In genomic region chr9:103945406-103945805, GRCm38 (mm10) we compare ENCODE assay signal across 16 mouse cellular contexts. TPM values are rescaled to one million over a fixed set of nuclear protein-coding genes. Genes with fewer than 3 reads are reported as not detected.
DNase-seq lines count a peak whose midpoint lies in the region; ATAC-seq lines count a peak whose summit lies in the region.
"Had no signal": no experiment of that assay in that cellular context is flagged by ENCODE, and none has a peak within 500 bp of the region (broad histone marks: within the 10 kb centered on the region; RNA-seq: fewer than 3 reads in every experiment).

No protein-coding gene starts in this region.

- peak; percentile 90 for ATAC-seq in frontal cortex, adult (ENCODE audit: low TSS enrichment)
- ATAC-seq: activated CD4-positive, CD25-positive, alpha-beta regulatory T cell, adult 4 months; midbrain, embryonic 16.5 days had no signal

- peak; percentile 5 for DNase-seq in layer of hippocampus, adult 9-11 months
- DNase-seq in layer of hippocampus, postnatal 14 days (ENCODE audit: low spot score in 2 of 2), result no peak
- peak; percentile 14 to 71 for DNase-seq in left cerebral cortex, adult 8-10 months (ENCODE audit: low spot score in 2 of 2)
- DNase-seq in right cerebral cortex, postnatal 36 days (ENCODE audit: low spot score in 2 of 2), result peak; percentile 44 to 72
- DNase-seq in ovary, postnatal 14 days (ENCODE audit: low spot score), result no peak
- no peak for DNase-seq in lung, postnatal 14 days
- DNase-seq in heart, postnatal 4 days, result no peak
- DNase-seq: adrenal gland, postnatal 25 days; cerebellum, adult 9-10 months; heart, adult 18-20 months; kidney, adult 8-10 months; kidney, postnatal 25 days; lung, postnatal 10 days had no signal

RNA-seq across cellular contexts. Expression of gene Nphp3, which starts 56.9 kb away (rescaled TPM):
- total RNA-seq in layer of hippocampus, postnatal 14 days (2021), result 1 to 10 TPM; 6.2 to 8.2 TPM
- total RNA-seq in left cerebral cortex, adult 8-10 months (2022), result 10 to 100 TPM in 1 of 4 experiments, 1 to 10 TPM in 3; 6.8 to 11.7 (median 8.7) TPM
- 1 to 10 TPM; 4.8 to 5.0 TPM for total RNA-seq in heart, postnatal 4 days (2021)

Comparison
In these comparisons a context has a peak if more than half of its experiments do, and no peak if none do; other contexts are left out.
1. DNase-seq: peak in layer of hippocampus, adult 9-11 months (single experiment), left cerebral cortex, adult 8-10 months (2 of 2) and right cerebral cortex, postnatal 36 days (2 of 2); none in layer of hippocampus, postnatal 14 days (0 of 2), ovary, postnatal 14 days (single experiment), lung, postnatal 14 days (single experiment) and heart, postnatal 4 days (single experiment).